Mouse (Mus musculus): ENCODE measurements around the gene Polr3f.

DNA sequence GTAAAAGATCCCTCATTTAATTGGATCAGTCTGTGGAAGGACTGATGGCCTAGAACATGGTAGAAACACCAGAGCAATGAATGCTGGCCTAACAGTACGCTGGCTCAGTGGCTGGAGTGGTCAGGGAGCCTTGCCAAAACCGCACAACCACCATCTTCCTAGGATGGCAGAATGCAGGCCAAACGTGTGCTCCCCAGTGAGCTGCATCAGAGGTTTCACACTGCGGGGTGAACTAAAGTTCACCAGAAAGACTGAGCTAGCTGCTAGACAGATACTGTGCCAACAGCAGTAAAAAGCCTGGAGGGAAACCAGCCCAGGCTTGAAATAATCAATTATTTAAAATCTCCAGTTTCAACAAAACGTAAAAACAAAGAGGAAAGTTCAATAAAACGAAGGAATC, 40.0 kb upstream of the Polr3f start:
- TF ChIP-seq CTCF (IDR thresholded peaks at IDR 0.05; ENCODE audit: borderline replicate concordance, insufficient read depth, low read length) = no peak
- TF ChIP-seq POLR2A (IDR thresholded peaks at IDR 0.05; ENCODE audit: low read depth, low read length) = no peak
